Mouse (Mus musculus): ENCODE data around the gene Camk2g. TPM values are rescaled to one million over a fixed set of nuclear protein-coding genes. Genes with fewer than 3 reads are reported as not detected.

Gene Camk2g
- polyA plus RNA-seq, 1 experiment from 2014 or later = 55.0 TPM

- no peak for ATAC-seq (ENCODE audit: extremely low read depth, insufficient number of reproducible peaks, low FRiP score, low TSS enrichment)
- WGBS = 72% methylated on average over 12 of the region's 12 CpGs
- H3K27ac ChIP-seq (replicated peaks) = no peak overlapping the region; the same call in 1 of the 2 replicates
These were observed 35.9 kb upstream of the Camk2g start for GRCm38 (mm10) chr14:20829523-20830366.

GRCm38 (mm10) chr14:20828524-20828923, 34.6 kb upstream of the Camk2g start:
- H3K27ac ChIP-seq (replicated peaks) = no peak overlapping the region
- no peaks in the 10 kb centered on the region for H3K36me3 ChIP-seq
- ATAC-seq (ENCODE audit: extremely low read depth, insufficient number of reproducible peaks, low FRiP score, low TSS enrichment) = no peak
- 75% methylated on average over 3 of the region's 3 CpGs for WGBS
- no peak overlapping the region for H3K4me3 ChIP-seq
- H3K9me3 ChIP-seq = no peaks in the 10 kb centered on the region
- peaks cover 15% of the 10 kb centered on the region for H3K4me1 ChIP-seq
- no peaks in the 10 kb centered on the region for H3K27me3 ChIP-seq (replicated peaks)
- no peak overlapping the region for H3K4me2 ChIP-seq
- no peak overlapping the region for H3K9ac ChIP-seq

More at GRCm38 (mm10) chr14:20829523-20830366, 35.9 kb upstream of the Camk2g start:
- H3K9ac ChIP-seq = no peak overlapping the region
- no peaks in the 10 kb centered on the region for H3K9me3 ChIP-seq
- no peaks in the 10 kb centered on the region for H3K27me3 ChIP-seq (replicated peaks)
- no peaks in the 10 kb centered on the region for H3K36me3 ChIP-seq
- H3K4me1 ChIP-seq = peaks cover 15% of the 10 kb centered on the region
- H3K4me2 ChIP-seq = no peak overlapping the region
- no peak overlapping the region for H3K4me3 ChIP-seq

- ATAC-seq (ENCODE audit: extremely low read depth, insufficient number of reproducible peaks, low FRiP score, low TSS enrichment) = no peak
- 82% methylated on average over 5 of the region's 5 CpGs for WGBS
These were observed 33.6 kb upstream of the Camk2g start for GRCm38 (mm10) chr14:20827491-20827890.

GRCm38 (mm10) chr14:20827061-20827460, 33.2 kb upstream of the Camk2g start:
- H3K4me1 ChIP-seq = peaks cover 14% of the 10 kb centered on the region
- no peak overlapping the region for H3K4me3 ChIP-seq
- ATAC-seq (ENCODE audit: extremely low read depth, insufficient number of reproducible peaks, low FRiP score, low TSS enrichment) = no peak
- no peaks in the 10 kb centered on the region for H3K9me3 ChIP-seq
- H3K9ac ChIP-seq = no peak overlapping the region
- H3K4me2 ChIP-seq = no peak overlapping the region
- no peaks in the 10 kb centered on the region for H3K27me3 ChIP-seq (replicated peaks)
- H3K36me3 ChIP-seq = no peaks in the 10 kb centered on the region
- 76% methylated on average over 8 of the region's 8 CpGs for WGBS
- no peak overlapping the region for H3K27ac ChIP-seq (replicated peaks)

More at GRCm38 (mm10) chr14:20827491-20827890, 33.6 kb upstream of the Camk2g start:
- Histone ChIP-seq H3K9ac (no peak overlapping the region), H3K36me3 (no peaks in the 10 kb centered on the region), H3K27me3 (replicated peaks) (no peaks in the 10 kb centered on the region), H3K4me1 (peaks cover 15% of the 10 kb centered on the region), H3K27ac (replicated peaks) (no peak overlapping the region), H3K9me3 (no peaks in the 10 kb centered on the region), H3K4me3 (no peak overlapping the region), H3K4me2 (no peak overlapping the region)

GRCm38 (mm10) chr14:20825516-20825915, 31.6 kb upstream of the Camk2g start:
- no peaks in the 10 kb centered on the region for H3K36me3 ChIP-seq
- 80% methylated on average over 2 of the region's 2 CpGs for WGBS
- no peak overlapping the region for H3K9ac ChIP-seq

GRCm38 (mm10) chr14:20824517-20824916, 30.6 kb upstream of the Camk2g start:
- H3K9ac ChIP-seq = no peak overlapping the region
- ATAC-seq (ENCODE audit: extremely low read depth, insufficient number of reproducible peaks, low FRiP score, low TSS enrichment) = no peak
- H3K36me3 ChIP-seq = no peaks in the 10 kb centered on the region
- no peaks in the 10 kb centered on the region for H3K4me1 ChIP-seq
- H3K27me3 ChIP-seq (replicated peaks) = no peaks in the 10 kb centered on the region
- no peak overlapping the region for H3K27ac ChIP-seq (replicated peaks)
- no peak overlapping the region for H3K4me3 ChIP-seq
- H3K9me3 ChIP-seq = no peaks in the 10 kb centered on the region
- no peak overlapping the region for H3K4me2 ChIP-seq
- WGBS = 79% methylated on average over 1 of the region's 1 CpGs

More at GRCm38 (mm10) chr14:20825516-20825915, 31.6 kb upstream of the Camk2g start:
- Histone ChIP-seq H3K4me2 (no peak overlapping the region), H3K4me1 (no peaks in the 10 kb centered on the region), H3K27ac (replicated peaks) (no peak overlapping the region), H3K4me3 (no peak overlapping the region), H3K27me3 (replicated peaks) (no peaks in the 10 kb centered on the region), H3K9me3 (no peaks in the 10 kb centered on the region)
- no peak for ATAC-seq (ENCODE audit: extremely low read depth, insufficient number of reproducible peaks, low FRiP score, low TSS enrichment)

GRCm38 (mm10) chr14:20815448-20815847, 21.6 kb upstream of the Camk2g start:
- H3K36me3 ChIP-seq = no peaks in the 10 kb centered on the region
- H3K27ac ChIP-seq (replicated peaks) = no peak overlapping the region
- no peaks in the 10 kb centered on the region for H3K4me1 ChIP-seq
- no peak for ATAC-seq (ENCODE audit: extremely low read depth, insufficient number of reproducible peaks, low FRiP score, low TSS enrichment)
- WGBS = 75% methylated on average over 3 of the region's 3 CpGs
- no peak overlapping the region for H3K4me3 ChIP-seq
- H3K4me2 ChIP-seq = no peak overlapping the region
- H3K27me3 ChIP-seq (replicated peaks) = no peaks in the 10 kb centered on the region
- H3K9me3 ChIP-seq = 0 out of 2 replicates have a peak, but pooled peaks cover 6% of the 10 kb centered on the region
- no peak overlapping the region for H3K9ac ChIP-seq

GRCm38 (mm10) chr14:20811779-20812406, 18.0 kb upstream of the Camk2g start:
- no peak overlapping the region for H3K9ac ChIP-seq
- no peak for ATAC-seq (ENCODE audit: extremely low read depth, insufficient number of reproducible peaks, low FRiP score, low TSS enrichment)

GRCm38 (mm10) chr14:20811236-20811635, 17.3 kb upstream of the Camk2g start:
- WGBS = 85% methylated on average over 8 of the region's 8 CpGs
- ATAC-seq (ENCODE audit: extremely low read depth, insufficient number of reproducible peaks, low FRiP score, low TSS enrichment) = no peak
- Histone ChIP-seq H3K27me3 (replicated peaks) (no peaks in the 10 kb centered on the region), H3K27ac (replicated peaks) (no peak overlapping the region), H3K9ac (no peak overlapping the region), H3K4me3 (no peak overlapping the region), H3K4me2 (no peak overlapping the region), H3K9me3 (0 out of 2 replicates have a peak, but pooled peaks cover 2% of the 10 kb centered on the region), H3K4me1 (peaks cover 4% of the 10 kb centered on the region), H3K36me3 (no peaks in the 10 kb centered on the region)

More at GRCm38 (mm10) chr14:20811779-20812406, 18.0 kb upstream of the Camk2g start:
- no peak overlapping the region for H3K4me2 ChIP-seq
- 67% methylated on average over 7 of the region's 7 CpGs for WGBS
- no peak overlapping the region for H3K27ac ChIP-seq (replicated peaks)
- H3K27me3 ChIP-seq (replicated peaks) = no peaks in the 10 kb centered on the region
- 0 out of 2 replicates have a peak, but pooled peaks cover 6% of the 10 kb centered on the region for H3K9me3 ChIP-seq
- H3K4me1 ChIP-seq = no peaks in the 10 kb centered on the region
- no peak overlapping the region for H3K4me3 ChIP-seq
- no peaks in the 10 kb centered on the region for H3K36me3 ChIP-seq

GRCm38 (mm10) chr14:20809820-20810219, 15.9 kb upstream of the Camk2g start:
- H3K36me3 ChIP-seq = no peaks in the 10 kb centered on the region
- no peak overlapping the region for H3K4me3 ChIP-seq
- no peaks in the 10 kb centered on the region for H3K27me3 ChIP-seq (replicated peaks)
- no peak overlapping the region for H3K4me2 ChIP-seq
- ATAC-seq (ENCODE audit: extremely low read depth, insufficient number of reproducible peaks, low FRiP score, low TSS enrichment) = no peak
- H3K9ac ChIP-seq = no peak overlapping the region
- H3K4me1 ChIP-seq = peaks cover 17% of the 10 kb centered on the region
- no peak overlapping the region for H3K27ac ChIP-seq (replicated peaks)
- H3K9me3 ChIP-seq = no peaks in the 10 kb centered on the region

GRCm38 (mm10) chr14:20809349-20809748, 15.5 kb upstream of the Camk2g start:
- WGBS = 67% methylated on average over 4 of the region's 4 CpGs
- no peak overlapping the region for H3K27ac ChIP-seq (replicated peaks)
- no peak for ATAC-seq (ENCODE audit: extremely low read depth, insufficient number of reproducible peaks, low FRiP score, low TSS enrichment)
- no peaks in the 10 kb centered on the region for H3K36me3 ChIP-seq
- no peaks in the 10 kb centered on the region for H3K9me3 ChIP-seq
- H3K9ac ChIP-seq = no peak overlapping the region
- H3K4me2 ChIP-seq = no peak overlapping the region
- no peaks in the 10 kb centered on the region for H3K27me3 ChIP-seq (replicated peaks)
- H3K4me3 ChIP-seq = no peak overlapping the region
- H3K4me1 ChIP-seq = peaks cover 20% of the 10 kb centered on the region

Data from heart, embryonic 13.5 days (tissue).